Mouse (Mus musculus) right cerebral cortex, adult 18-20 months (tissue): ENCODE measurements around the gene Tprkb.
"Not testable (repeated sequence)": the region's sequence is repeated elsewhere in the genome, so short reads cannot be mapped to it uniquely, and the experiment has no call there.

Experiments
- DNase-seq: peaks from one replicate; pipeline ENCODE4 v3.0.0; 2022; ENCODE audit warnings: mixed read lengths

Tprkb gene

GRCm38 (mm10) chr6:85916596-85916995 lies 4.9 kb downstream of the Tprkb start:
- no peak for DNase-seq

- DNase-seq: not testable (repeated sequence)
These were observed 6.7 kb downstream of the Tprkb start for GRCm38 (mm10) chr6:85918341-85918740.

GRCm38 (mm10) chr6:85919401-85919800 lies 7.7 kb downstream of the Tprkb start:
- no peak for DNase-seq

GRCm38 (mm10) chr6:85923643-85924042 lies 12.0 kb downstream of the Tprkb start:
- DNase-seq: no peak

GRCm38 (mm10) chr6:85926709-85927108 lies 15.0 kb downstream of the Tprkb start:
- no peak for DNase-seq

GRCm38 (mm10) chr6:85927476-85928464 lies 16.1 kb downstream of the Tprkb start:
- DNase-seq: no peak

- DNase-seq: no peak
These were observed 17.6 kb downstream of the Tprkb start for GRCm38 (mm10) chr6:85929312-85929711.

GRCm38 (mm10) chr6:85934047-85934446 lies 22.4 kb downstream of the Tprkb start:
- no peak for DNase-seq

- DNase-seq: no peak
These were observed 24.0 kb downstream of the Tprkb start for GRCm38 (mm10) chr6:85935646-85936045.

- peak; percentile 83 for DNase-seq
These were observed 25.1 kb downstream of the Tprkb start for GRCm38 (mm10) chr6:85936508-85937465.

GRCm38 (mm10) chr6:85938701-85939100 lies 27.0 kb downstream of the Tprkb start:
- DNase-seq: no peak

GRCm38 (mm10) chr6:85942469-85942868 lies 30.8 kb downstream of the Tprkb start:
- no peak for DNase-seq

GRCm38 (mm10) chr6:85948549-85948948 lies 36.9 kb downstream of the Tprkb start:
- no peak for DNase-seq

- no peak for DNase-seq
These were observed 45.9 kb downstream of the Tprkb start for GRCm38 (mm10) chr6:85957581-85957980.

- peak; percentile 93 for DNase-seq
These were observed 49.7 kb downstream of the Tprkb start, which contains the start of gene Dusp11 for GRCm38 (mm10) chr6:85961101-85962091. Dusp11 (minus strand) TSS chr6:85961667.

- DNase-seq: not testable (repeated sequence)
These were observed 54.4 kb downstream of the Tprkb start for GRCm38 (mm10) chr6:85966081-85966480.

GRCm38 (mm10) chr6:85966686-85967085 lies 55.0 kb downstream of the Tprkb start:
- DNase-seq: no peak

GRCm38 (mm10) chr6:85969889-85970288 lies 58.2 kb downstream of the Tprkb start:
- peak; percentile 16 for DNase-seq

- no peak for DNase-seq
These were observed 61.0 kb downstream of the Tprkb start for GRCm38 (mm10) chr6:85972699-85973098.

GRCm38 (mm10) chr6:85973336-85973735 lies 61.7 kb downstream of the Tprkb start:
- DNase-seq: peak; percentile 41

GRCm38 (mm10) chr6:85974941-85975617 lies 63.4 kb downstream of the Tprkb start:
- DNase-seq: no peak
